ENCODE assay signal across 13 mouse cellular contexts in the genomic region with DNA sequence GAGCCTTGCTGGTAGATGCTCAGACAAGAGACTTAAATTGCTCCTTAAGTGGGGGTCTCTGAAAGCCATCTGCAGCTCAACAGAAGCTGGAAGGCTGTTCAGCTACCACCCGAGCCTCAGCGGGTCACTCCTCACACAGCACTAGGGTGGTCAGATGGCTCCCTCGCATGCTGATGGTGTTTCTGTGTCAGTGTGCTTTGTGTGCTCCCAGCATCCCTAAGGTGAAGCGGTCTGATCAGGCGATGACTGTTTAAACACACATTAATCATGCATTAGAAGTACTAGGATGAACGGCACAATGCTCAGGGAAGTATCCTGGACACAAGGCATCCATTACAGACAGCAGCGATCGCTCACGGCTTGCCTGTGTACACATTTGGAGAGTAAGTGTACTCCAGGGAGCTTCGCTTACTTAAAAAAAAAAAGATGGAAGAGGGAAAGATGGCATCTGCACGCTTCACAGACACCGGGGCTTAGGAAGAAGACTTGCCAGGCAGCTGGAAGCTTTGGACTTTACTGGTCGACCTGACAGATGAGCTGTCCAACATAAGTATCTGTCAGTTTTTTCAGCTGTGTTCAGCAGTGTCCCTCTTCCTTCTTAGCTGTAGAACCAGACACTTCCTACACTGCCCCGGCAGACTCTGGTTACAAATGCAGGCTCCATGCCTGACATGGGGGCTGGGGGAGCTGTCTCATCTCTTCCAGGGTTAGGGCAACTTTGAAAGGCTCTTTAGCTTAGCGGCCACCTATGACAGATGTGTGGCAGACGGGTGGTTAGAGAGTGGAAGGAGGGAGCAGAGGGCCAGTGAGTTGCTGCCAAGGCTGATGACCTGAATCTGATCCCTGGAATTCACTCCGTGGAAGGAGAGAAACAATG.
A peak's percentile ranks its signal among the peaks of the same experiment; 100 is the strongest.
DNase-seq lines count a peak whose midpoint lies in the region; ATAC-seq and TF ChIP-seq lines count a peak whose summit lies in the region.
"Had no signal": no experiment of that assay in that cellular context is flagged by ENCODE, and none has a peak within 500 bp of the region (broad histone marks: within the 10 kb centered on the region; RNA-seq: fewer than 3 reads in every experiment).

No protein-coding gene starts in this region.

- H3K4me2 ChIP-seq in kidney, postnatal 0 days (ENCODE audit: low read length) = peak overlapping the region; percentile 7; the same call in 1 of the 2 replicates
- H3K4me2 ChIP-seq in hindbrain, embryonic 16.5 days (ENCODE audit: low read length) = peak overlapping the region; percentile 25; the same call in 1 of the 2 replicates
- H3K4me2 ChIP-seq in neural tube, embryonic 14.5 days (ENCODE audit: low read depth, low read length) = peak overlapping the region; percentile 18; the same call in 1 of the 2 replicates
- H3K4me2 ChIP-seq: heart, embryonic 15.5 days; liver, embryonic 12.5 days had no signal

- WGBS in kidney, postnatal 0 days = 16% methylated on average over 17 of the region's 17 CpGs
- WGBS in hindbrain, embryonic 16.5 days = 32% methylated on average over 17 of the region's 17 CpGs
- 24% methylated on average over 17 of the region's 17 CpGs for WGBS in neural tube, embryonic 14.5 days

- no peak overlapping the region for H3K9ac ChIP-seq in kidney, postnatal 0 days (ENCODE audit: low read depth, low read length)
- no peak overlapping the region for H3K9ac ChIP-seq in hindbrain, embryonic 16.5 days (ENCODE audit: low read depth, low read length)
- 0 out of 2 replicates have a peak overlapping the region, but pooled peaks have one; percentile 16 for H3K9ac ChIP-seq in neural tube, embryonic 14.5 days (replicated peaks; ENCODE audit: low read depth, low read length)
- H3K9ac ChIP-seq: heart, embryonic 15.5 days; liver, embryonic 12.5 days had no signal

- no peaks in the 10 kb centered on the region for H3K4me1 ChIP-seq in kidney, postnatal 0 days (replicated peaks; ENCODE audit: insufficient read depth, low read length)
- H3K4me1 ChIP-seq in hindbrain, embryonic 16.5 days (ENCODE audit: control insufficient read depth, insufficient read depth, low read depth, low read length) = peaks cover 24% of the 10 kb centered on the region
- H3K4me1 ChIP-seq in neural tube, embryonic 14.5 days (ENCODE audit: control insufficient read depth, insufficient read depth, low read length) = peaks cover 12% of the 10 kb centered on the region
- H3K4me1 ChIP-seq: liver, embryonic 12.5 days had no signal

- H3K27me3 ChIP-seq in kidney, postnatal 0 days (ENCODE audit: insufficient read depth, low read length) = no peaks in the 10 kb centered on the region
- H3K27me3 ChIP-seq in hindbrain, embryonic 16.5 days (replicated peaks; ENCODE audit: control insufficient read depth, insufficient read depth, low read length) = no peaks in the 10 kb centered on the region
- no peaks in the 10 kb centered on the region for H3K27me3 ChIP-seq in neural tube, embryonic 14.5 days (ENCODE audit: control insufficient read depth, insufficient read depth, low read length)
- H3K27me3 ChIP-seq: heart, embryonic 15.5 days; liver, embryonic 12.5 days had no signal

- H3K36me3 ChIP-seq in kidney, postnatal 0 days (ENCODE audit: insufficient read depth, low read length) = no peaks in the 10 kb centered on the region
- no peaks in the 10 kb centered on the region for H3K36me3 ChIP-seq in hindbrain, embryonic 16.5 days (ENCODE audit: control insufficient read depth, insufficient read depth, low read length)
- no peaks in the 10 kb centered on the region for H3K36me3 ChIP-seq in neural tube, embryonic 14.5 days (ENCODE audit: control insufficient read depth, insufficient read depth, low read length)
- H3K36me3 ChIP-seq: heart, embryonic 15.5 days; liver, embryonic 12.5 days had no signal

- H3K4me3 ChIP-seq in kidney, postnatal 0 days (replicated peaks; ENCODE audit: low read depth, low read length) = no peak overlapping the region
- no peak overlapping the region for H3K4me3 ChIP-seq in hindbrain, embryonic 16.5 days (ENCODE audit: low read length)
- H3K4me3 ChIP-seq in neural tube, embryonic 14.5 days (ENCODE audit: low read depth, low read length) = no peak overlapping the region
- H3K4me3 ChIP-seq: erythroblast, embryonic 14.5 days; heart, embryonic 15.5 days; liver, embryonic 12.5 days had no signal

- no peak for ATAC-seq in kidney, postnatal 0 days (replicated peaks; ENCODE audit: low FRiP score, low read depth)
- 0 out of 2 replicates have a peak, but pooled peaks have one; percentile 44 for ATAC-seq in hindbrain, embryonic 16.5 days
- peak; percentile 45; the same call in 1 of the 2 replicates for ATAC-seq in neural tube, embryonic 14.5 days (ENCODE audit: low read depth)
- ATAC-seq: liver, embryonic 12.5 days had no signal

- H3K27ac ChIP-seq in kidney, postnatal 0 days = no peak overlapping the region
- H3K27ac ChIP-seq in hindbrain, embryonic 16.5 days (ENCODE audit: low read depth, low read length) = peak overlapping the region; percentile 49
- no peak overlapping the region for H3K27ac ChIP-seq in neural tube, embryonic 14.5 days (ENCODE audit: low read depth, low read length)
- H3K27ac ChIP-seq: heart, embryonic 15.5 days; liver, embryonic 12.5 days had no signal

- TF ChIP-seq CTCF in kidney, postnatal 0 days (IDR thresholded peaks at IDR 0.05; ENCODE audit: low read depth) = no peak

- DNase-seq in kidney, postnatal 0 days (ENCODE audit: low spot score) = peak; percentile 72
- DNase-seq in kidney, postnatal 10 days = no peak
- peak; percentile 24 for DNase-seq in embryo, embryonic 9.5 days (ENCODE audit: extremely low spot score)
- no peak for DNase-seq in MN1 (ENCODE audit: low spot score)
- no peak for DNase-seq in gastrocnemius, adult 8-10 months (ENCODE audit: low spot score in 2 of 2)
- DNase-seq: cerebellum, postnatal 14 days; kidney, adult 18-20 months; thymus, postnatal 25 days had no signal

- no peaks in the 10 kb centered on the region for H3K9me3 ChIP-seq in kidney, postnatal 0 days (replicated peaks; ENCODE audit: low read length)
- H3K9me3 ChIP-seq in hindbrain, embryonic 16.5 days (ENCODE audit: control insufficient read depth, low read length) = no peaks in the 10 kb centered on the region
- no peaks in the 10 kb centered on the region for H3K9me3 ChIP-seq in neural tube, embryonic 14.5 days (ENCODE audit: control insufficient read depth, low read length)
- H3K9me3 ChIP-seq: heart, embryonic 15.5 days; liver, embryonic 12.5 days had no signal

Comparison
In these comparisons a context has a peak if more than half of its experiments do, and no peak if none do; other contexts are left out.
1. DNase-seq: peak in kidney, postnatal 0 days (single experiment) and embryo, embryonic 9.5 days (single experiment); none in kidney, postnatal 10 days (single experiment), MN1 (single experiment) and gastrocnemius, adult 8-10 months (0 of 2).
2. Peak in every context shown above with its lines, with median percentiles within 50 percentile points of each other: H3K4me2 ChIP-seq.